In genomic region chr11:54194733-54195132, GRCm38 (mm10) we compare ENCODE assay signal across 27 mouse cellular contexts. TPM values are rescaled to one million over a fixed set of nuclear protein-coding genes. Genes with fewer than 3 reads are reported as not detected.
"Had no signal": no experiment of that assay in that cellular context is flagged by ENCODE, and none has a peak within 500 bp of the region (broad histone marks: within the 10 kb centered on the region; RNA-seq: fewer than 3 reads in every experiment).

No protein-coding gene starts in this region.

- H3K27ac ChIP-seq: limb, embryonic 15.5 days; liver, embryonic 14.5 days; macrophage; midbrain, embryonic 12.5 days; midbrain, embryonic 15.5 days; neural tube, embryonic 12.5 days; neural tube, embryonic 15.5 days; stomach, embryonic 15.5 days had no signal

- H3K4me1 ChIP-seq: midbrain, embryonic 12.5 days; midbrain, embryonic 15.5 days; neural tube, embryonic 12.5 days; neural tube, embryonic 15.5 days; stomach, embryonic 15.5 days had no signal

- H3K9ac ChIP-seq: limb, embryonic 15.5 days; liver, embryonic 14.5 days; liver, postnatal 0 days; lung, embryonic 14.5 days; midbrain, embryonic 12.5 days; midbrain, embryonic 15.5 days; neural tube, embryonic 12.5 days; neural tube, embryonic 15.5 days; stomach, embryonic 15.5 days had no signal

- H3K9me3 ChIP-seq: limb, embryonic 15.5 days; midbrain, embryonic 15.5 days; neural tube, embryonic 12.5 days; neural tube, embryonic 15.5 days; stomach, embryonic 15.5 days had no signal

- DNase-seq: kidney, adult 9 months; kidney, postnatal 14 days; kidney, postnatal 4 days; liver, postnatal 0 days; lung, embryonic 14.5 days; right cerebral cortex, adult 18-20 months; right cerebral cortex, postnatal 25 days; spleen, adult 18-20 months; thymus, postnatal 25 days had no signal

- H3K36me3 ChIP-seq: limb, embryonic 15.5 days; midbrain, embryonic 12.5 days; midbrain, embryonic 15.5 days; neural tube, embryonic 12.5 days; neural tube, embryonic 15.5 days; stomach, embryonic 15.5 days had no signal

- H3K4me3 ChIP-seq: limb, embryonic 15.5 days; midbrain, embryonic 12.5 days; midbrain, embryonic 15.5 days; neural tube, embryonic 12.5 days; neural tube, embryonic 15.5 days; stomach, embryonic 15.5 days had no signal

- H3K27me3 ChIP-seq: limb, embryonic 15.5 days; midbrain, embryonic 12.5 days; midbrain, embryonic 15.5 days; neural tube, embryonic 12.5 days; neural tube, embryonic 15.5 days; stomach, embryonic 15.5 days had no signal

- ATAC-seq: liver, postnatal 0 days; lung, postnatal 0 days; midbrain, embryonic 15.5 days had no signal

- H3K4me2 ChIP-seq: limb, embryonic 15.5 days; liver, embryonic 11.5 days; lung, embryonic 14.5 days; midbrain, embryonic 12.5 days; midbrain, embryonic 15.5 days; neural tube, embryonic 12.5 days; neural tube, embryonic 15.5 days; stomach, embryonic 15.5 days had no signal

RNA-seq across cellular contexts. Expression of gene Csf2, which starts 54.7 kb away (rescaled TPM):
- total RNA-seq: layer of hippocampus, adult 18-20 months; layer of hippocampus, postnatal 14 days; left cerebral cortex, adult 8-10 months; left cerebral cortex, postnatal 25 days; megakaryocyte, adult 5-6 weeks had no signal
- polyA plus RNA-seq: kidney, embryonic 16.5 days; limb, embryonic 11.5 days; limb, embryonic 15.5 days; liver, embryonic 11.5 days; liver, embryonic 14.5 days; liver, postnatal 0 days; macrophage; midbrain, embryonic 12.5 days; midbrain, embryonic 15.5 days; neural tube, embryonic 12.5 days; neural tube, embryonic 15.5 days; urinary bladder, adult 2 months had no signal
